Mouse (Mus musculus) lung, postnatal 0 days (tissue): Measurements from ENCODE around the gene Macf1. TPM values are rescaled to one million over a fixed set of nuclear protein-coding genes. Genes with fewer than 3 reads are reported as not detected.

Source experiments
- ATAC-seq: fragments of 200-750 bp; cut with Nextera tagmentation; 2 replicates; pipeline ENCODE4 v1.8.0; 2017; ENCODE audit warnings: moderate library complexity
- DNase-seq: peaks from one replicate; pipeline ENCODE4 v3.0.0-alpha.2; 2016; ENCODE audit warnings: low spot score
- H3K27ac ChIP-seq: fragments of 300-500 bp; sonication (generic); 2 replicates; pipeline ENCODE4 v1.5.1; 2014; ENCODE audit warnings: antibody characterized with exemption, mild to moderate bottlenecking, low read length, mixed read lengths
- H3K27me3 ChIP-seq: fragments of 300-500 bp; sonication (generic); replicated peaks from 2 replicates; pipeline ENCODE4 v1.6.1; 2014; ENCODE audit warnings: low read length, mixed read lengths; ENCODE audit not compliant: insufficient read depth
- H3K36me3 ChIP-seq: fragments of 300-500 bp; sonication (generic); 2 replicates; pipeline ENCODE4 v1.6.1; 2014; ENCODE audit warnings: low read length, mixed read lengths; ENCODE audit not compliant: insufficient read depth
- H3K4me1 ChIP-seq: fragments of 300-500 bp; sonication (generic); 2 replicates; pipeline ENCODE4 v1.6.1; 2014; ENCODE audit warnings: antibody characterized with exemption, low read depth, low read length, mixed read lengths; ENCODE audit not compliant: insufficient read depth
- H3K4me2 ChIP-seq: fragments of 300-500 bp; sonication (generic); replicated peaks from 2 replicates; pipeline ENCODE4 v1.6.1; 2014; ENCODE audit warnings: low read depth, mild to moderate bottlenecking, low read length, moderate library complexity, mixed read lengths
- H3K4me3 ChIP-seq: fragments of 300-500 bp; sonication (generic); 2 replicates; pipeline ENCODE4 v1.5.1; 2014; ENCODE audit warnings: low read depth, low read length
- H3K9ac ChIP-seq: fragments of 300-500 bp; sonication (generic); replicated peaks from 2 replicates; pipeline ENCODE4 v1.6.1; 2014; ENCODE audit warnings: low read depth, mild to moderate bottlenecking
- H3K9me3 ChIP-seq: fragments of 300-500 bp; sonication (generic); 2 replicates; pipeline ENCODE4 v1.6.1; 2016; ENCODE audit warnings: low read length, mixed read lengths
- CTCF ChIP-seq: IDR thresholded peaks from 2 replicates; pipeline ENCODE4 v1.5.1; 2016; ENCODE audit warnings: antibody characterized with exemption, mild to moderate bottlenecking
- EP300 ChIP-seq: IDR thresholded peaks from 2 replicates; pipeline ENCODE4 v1.6.1; 2016; ENCODE audit warnings: antibody characterized with exemption, mild to moderate bottlenecking, control low read depth
- WGBS: fragments of 180-500 bp; shearing (Covaris S2); extraction: QIAGEN DNeasy Blood & Tissue Kit; methylation state at CpG from one replicate; pipeline ENCODE4 v1.1.7; 2014; 5-methylcytosine and 5-hydroxymethylcytosine counted together
- polyA plus RNA-seq: library from polyadenylated mRNA; unstranded; fragments of >200 nt; fragmentation: Nextera tagmentation; extraction: Ambion mirVana; gene quantifications from 2 replicates; pipeline ENCODE4 v1.2.1, GENCODE M21; 2015

Macf1 gene
- polyA plus RNA-seq, 1 experiment from 2014 or later: 181 TPM

GRCm38 (mm10) chr4:123431936-123432335 lies 252.2 kb downstream of the Macf1 start:
- ATAC-seq: no peak
- Histone ChIP-seq H3K4me1 (peaks cover 10% of the 10 kb centered on the region; the same call in 1 of the 2 replicates), H3K36me3 (peaks cover 33% of the 10 kb centered on the region), H3K27me3 (no peaks in the 10 kb centered on the region), H3K9ac (no peak overlapping the region), H3K4me3 (no peak overlapping the region), H3K4me2 (no peak overlapping the region), H3K9me3 (no peaks in the 10 kb centered on the region), H3K27ac (no peak overlapping the region)
- no peak for DNase-seq
- 73% methylated on average over 12 of the region's 12 CpGs for WGBS
- TF ChIP-seq EP300: no peak
- TF ChIP-seq CTCF: no peak

- Histone ChIP-seq H3K9me3 (no peaks in the 10 kb centered on the region), H3K27me3 (no peaks in the 10 kb centered on the region), H3K27ac (peak overlapping the region; percentile 33), H3K4me3 (no peak overlapping the region), H3K4me1 (peaks cover 33% of the 10 kb centered on the region; the same call in 1 of the 2 replicates), H3K9ac (no peak overlapping the region), H3K36me3 (peaks cover 13% of the 10 kb centered on the region), H3K4me2 (no peak overlapping the region)
- 60% methylated on average over 5 of the region's 5 CpGs for WGBS
- TF ChIP-seq CTCF (no peak), EP300 (no peak)
- DNase-seq: no peak
- no peak for ATAC-seq
These were observed 256.1 kb downstream of the Macf1 start for GRCm38 (mm10) chr4:123427900-123428684.

DNA sequence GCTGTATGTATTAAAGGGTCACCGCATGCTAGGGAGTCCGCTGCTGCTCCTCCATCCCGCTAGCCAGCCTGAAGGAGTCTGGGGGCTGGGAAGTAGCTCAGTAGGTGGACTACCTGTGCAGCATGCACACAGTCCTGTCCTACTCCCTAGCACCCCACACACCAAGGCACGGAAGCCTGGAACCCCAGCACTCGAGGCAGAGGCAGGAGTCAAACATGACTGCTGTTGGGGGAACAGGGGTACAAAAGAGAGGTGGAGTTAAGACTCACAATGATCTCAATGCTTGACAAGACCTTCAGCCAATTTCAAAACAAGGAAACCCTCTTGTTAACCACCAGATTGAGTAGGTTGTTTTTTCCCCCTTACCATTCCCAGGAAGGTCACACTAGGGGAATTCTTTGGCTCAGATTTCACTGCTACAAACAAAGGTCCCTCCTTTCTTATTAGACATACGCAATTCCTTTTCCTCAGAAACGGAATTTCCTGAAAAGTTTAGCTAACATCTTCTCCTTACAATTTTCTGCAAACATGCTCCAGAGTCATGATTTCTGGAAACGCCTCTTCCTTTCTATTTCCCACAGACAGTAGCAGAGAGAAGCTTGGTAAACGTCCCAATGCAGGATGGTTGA lies 256.8 kb downstream of the Macf1 start:
- no peaks in the 10 kb centered on the region for H3K9me3 ChIP-seq
- H3K27ac ChIP-seq: peak overlapping the region; percentile 47
- DNase-seq (no peak), ATAC-seq (no peak)
- no peak overlapping the region for H3K9ac ChIP-seq
- H3K36me3 ChIP-seq: peaks cover 6% of the 10 kb centered on the region; the same call in 1 of the 2 replicates
- H3K4me2 ChIP-seq: no peak overlapping the region
- TF ChIP-seq CTCF: no peak
- TF ChIP-seq EP300: peak; percentile 39; the same call in 1 of the 2 replicates
- no peaks in the 10 kb centered on the region for H3K27me3 ChIP-seq
- peaks cover 40% of the 10 kb centered on the region; the same call in 1 of the 2 replicates for H3K4me1 ChIP-seq
- no peak overlapping the region for H3K4me3 ChIP-seq
- 66% methylated on average over 9 of the region's 9 CpGs for WGBS

- H3K9me3 ChIP-seq: no peaks in the 10 kb centered on the region
- peak overlapping the region; percentile 82 for H3K27ac ChIP-seq
- WGBS: 62% methylated on average over 10 of the region's 10 CpGs
- H3K9ac ChIP-seq: no peak overlapping the region
- H3K4me1 ChIP-seq: peaks cover 41% of the 10 kb centered on the region; the same call in 1 of the 2 replicates
- TF ChIP-seq CTCF (no peak), EP300 (no peak)
- ATAC-seq: no peak
- no peaks in the 10 kb centered on the region for H3K27me3 ChIP-seq
- H3K36me3 ChIP-seq: no peaks in the 10 kb centered on the region; the same call in 1 of the 2 replicates
- no peak for DNase-seq
- H3K4me3 ChIP-seq: no peak overlapping the region
- no peak overlapping the region for H3K4me2 ChIP-seq
These were observed 257.6 kb downstream of the Macf1 start for GRCm38 (mm10) chr4:123426429-123427080.

GRCm38 (mm10) chr4:123425672-123426272 lies 258.4 kb downstream of the Macf1 start:
- Histone ChIP-seq H3K36me3 (no peaks in the 10 kb centered on the region; the same call in 1 of the 2 replicates), H3K9ac (no peak overlapping the region), H3K4me2 (no peak overlapping the region), H3K9me3 (no peaks in the 10 kb centered on the region), H3K27ac (peak overlapping the region; percentile 82), H3K4me1 (peaks cover 41% of the 10 kb centered on the region; the same call in 1 of the 2 replicates), H3K4me3 (no peak overlapping the region), H3K27me3 (no peaks in the 10 kb centered on the region)
- 36% methylated on average over 1 of the region's 1 CpGs for WGBS
- TF ChIP-seq CTCF: no peak
- TF ChIP-seq EP300: peak; percentile 97
- DNase-seq (peak; percentile 97), ATAC-seq (peak; percentile 86)

GRCm38 (mm10) chr4:123424050-123424449 lies 260.1 kb downstream of the Macf1 start:
- no peaks in the 10 kb centered on the region for H3K9me3 ChIP-seq
- no peak overlapping the region for H3K4me3 ChIP-seq
- TF ChIP-seq CTCF: no peak
- TF ChIP-seq EP300: no peak
- no peak for ATAC-seq
- H3K9ac ChIP-seq: no peak overlapping the region
- H3K27ac ChIP-seq: peak overlapping the region; percentile 83
- peaks cover 41% of the 10 kb centered on the region; the same call in 1 of the 2 replicates for H3K4me1 ChIP-seq
- H3K36me3 ChIP-seq: no peaks in the 10 kb centered on the region
- H3K27me3 ChIP-seq: no peaks in the 10 kb centered on the region
- no peak for DNase-seq
- 82% methylated on average over 2 of the region's 2 CpGs for WGBS
- H3K4me2 ChIP-seq: no peak overlapping the region
